Mouse (Mus musculus): ENCODE data around the gene Adamts17. TPM values are rescaled to one million over a fixed set of nuclear protein-coding genes. Genes with fewer than 3 reads are reported as not detected.

Adamts17 gene
- 3.3 and 3.8 TPM in 2 replicates for polyA plus RNA-seq (2015; fragmentation: Nextera tagmentation; extraction: Ambion mirVana)

DNA sequence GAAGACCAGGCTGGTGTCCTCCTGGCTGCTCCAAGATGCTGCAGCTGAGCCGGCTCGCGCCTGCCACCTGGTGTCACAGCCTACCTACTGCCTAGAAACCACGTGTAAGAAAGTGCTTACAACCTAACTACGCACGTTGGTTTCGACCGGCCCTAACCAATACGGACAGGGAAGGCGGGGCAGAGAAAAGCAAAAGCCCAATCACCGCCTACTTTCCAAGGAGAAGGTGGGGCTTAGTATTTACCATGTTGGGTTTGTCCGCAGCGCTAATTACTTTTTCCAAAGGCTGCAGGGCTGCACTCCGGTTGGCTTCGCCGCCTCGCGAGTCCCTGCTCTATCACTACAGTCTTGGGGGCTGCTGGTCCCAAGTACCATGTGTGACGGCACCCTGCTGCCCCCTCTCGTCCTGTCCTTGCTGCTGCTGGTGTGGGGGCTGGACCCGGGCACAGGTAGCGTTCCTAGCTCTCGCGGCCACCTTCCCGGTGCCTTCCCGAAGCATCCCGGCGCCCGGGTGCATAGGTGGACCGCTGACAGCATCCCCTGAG lies at the start of gene Adamts17:
Gene Adamts17 (plus strand): TSS at position 273 of the 545 bp plus-strand sequence.
- H3K36me3 ChIP-seq (ENCODE audit: control insufficient read depth, insufficient read depth, low read length): no peaks in the 10 kb centered on the region
- peak within 1 kb of the TSS; percentile 64 for H3K4me3 ChIP-seq (ENCODE audit: low read length)
- peak within 1 kb of the TSS; percentile 73 for H3K9ac ChIP-seq (ENCODE audit: low read depth, low read length)
- H3K9me3 ChIP-seq (ENCODE audit: control insufficient read depth, low read length): no peaks in the 10 kb centered on the region
- peaks cover 15% of the 10 kb centered on the region for H3K4me1 ChIP-seq (ENCODE audit: control insufficient read depth, insufficient read depth, low read depth, low read length)
- H3K27me3 ChIP-seq (replicated peaks; ENCODE audit: control insufficient read depth, insufficient read depth, low read length): 0 out of 2 replicates have a peak, but pooled peaks cover 3% of the 10 kb centered on the region
- peak within 1 kb of the TSS; percentile 48 for H3K27ac ChIP-seq (ENCODE audit: low read depth, low read length)
- ATAC-seq: peak; percentile 99
- H3K4me2 ChIP-seq (ENCODE audit: low read length): peak within 1 kb of the TSS; percentile 99
- WGBS: under 1% methylated on average over 30 of the region's 30 CpGs

DNA sequence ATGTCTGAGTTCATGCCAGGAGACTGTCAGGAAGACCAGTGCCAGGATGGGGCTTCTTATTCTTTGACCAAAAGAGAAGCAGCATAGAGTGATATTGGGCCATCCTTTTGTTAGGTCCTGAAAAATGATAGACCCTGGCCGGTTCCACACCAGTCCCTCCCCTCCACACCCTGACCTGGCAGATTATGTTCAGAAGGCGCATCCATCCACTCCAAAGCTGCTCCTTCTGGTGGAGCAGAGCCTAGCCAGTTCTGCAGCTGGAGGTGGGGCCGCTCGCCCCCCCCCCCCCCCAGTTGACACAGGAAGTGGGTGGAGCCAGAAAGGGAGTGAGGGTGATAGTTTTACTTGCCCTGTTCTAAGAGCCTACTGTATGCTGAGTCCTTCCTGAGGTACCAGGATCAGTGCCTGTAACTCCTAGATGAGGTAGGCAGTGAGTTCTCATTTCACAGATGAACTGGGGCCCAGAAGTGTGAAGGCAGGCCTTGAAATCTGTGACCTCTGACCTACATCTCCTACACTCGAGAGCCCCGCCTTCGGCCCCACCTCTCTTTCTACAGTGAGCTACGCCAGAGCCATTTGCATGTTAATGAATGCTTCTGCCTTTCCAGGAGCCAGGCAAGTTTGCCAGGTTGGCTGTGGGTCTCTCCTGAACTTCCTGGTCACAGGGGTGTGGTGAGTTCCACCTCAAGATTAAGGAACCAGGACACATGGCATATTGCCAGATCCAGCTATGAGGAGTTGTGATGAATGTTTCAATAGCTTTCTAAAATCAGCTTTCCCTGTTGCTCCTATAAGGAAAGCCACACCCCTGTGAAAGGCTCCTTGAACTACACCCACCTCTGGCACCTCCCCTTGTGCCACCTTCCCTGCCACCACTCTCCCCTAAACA lies 49.4 kb upstream of the Adamts17 start:
- H3K27me3 ChIP-seq (replicated peaks; ENCODE audit: control insufficient read depth, insufficient read depth, low read length): no peaks in the 10 kb centered on the region
- H3K9ac ChIP-seq (ENCODE audit: low read depth, low read length): no peak overlapping the region
- WGBS: 31% methylated on average over 8 of the region's 8 CpGs
- no peaks in the 10 kb centered on the region; the same call in 1 of the 2 replicates for H3K9me3 ChIP-seq (ENCODE audit: control insufficient read depth, low read length)
- no peak overlapping the region for H3K4me3 ChIP-seq (ENCODE audit: low read length)
- no peak for ATAC-seq
- no peaks in the 10 kb centered on the region for H3K4me1 ChIP-seq (ENCODE audit: control insufficient read depth, insufficient read depth, low read depth, low read length)
- no peak overlapping the region for H3K27ac ChIP-seq (ENCODE audit: low read depth, low read length)
- H3K36me3 ChIP-seq (ENCODE audit: control insufficient read depth, insufficient read depth, low read length): no peaks in the 10 kb centered on the region
- H3K4me2 ChIP-seq (ENCODE audit: low read length): no peak overlapping the region

DNA sequence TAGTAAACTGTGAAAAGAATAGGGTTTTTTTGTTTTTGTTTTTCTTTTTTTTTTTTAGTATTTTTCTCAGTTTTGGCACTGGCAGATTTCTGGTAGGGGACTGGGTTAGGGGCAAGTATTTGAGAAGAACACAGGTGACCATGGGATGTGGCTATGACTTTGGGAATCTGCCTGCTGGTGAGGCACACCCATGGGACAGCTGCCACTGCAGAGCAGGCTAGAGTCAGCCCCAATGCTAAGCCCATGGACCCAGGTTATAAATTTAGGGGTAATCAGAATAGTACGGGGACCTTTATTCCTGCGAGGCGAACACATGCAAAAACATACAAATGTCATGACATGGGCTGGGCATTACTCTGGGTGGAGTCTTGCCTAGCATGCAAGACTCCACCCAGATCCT lies 48.5 kb upstream of the Adamts17 start:
- Histone ChIP-seq H3K27me3 (replicated peaks; ENCODE audit: control insufficient read depth, insufficient read depth, low read length) (no peaks in the 10 kb centered on the region), H3K4me3 (ENCODE audit: low read length) (no peak overlapping the region)
- WGBS: 93% methylated on average over 3 of the region's 3 CpGs

DNA sequence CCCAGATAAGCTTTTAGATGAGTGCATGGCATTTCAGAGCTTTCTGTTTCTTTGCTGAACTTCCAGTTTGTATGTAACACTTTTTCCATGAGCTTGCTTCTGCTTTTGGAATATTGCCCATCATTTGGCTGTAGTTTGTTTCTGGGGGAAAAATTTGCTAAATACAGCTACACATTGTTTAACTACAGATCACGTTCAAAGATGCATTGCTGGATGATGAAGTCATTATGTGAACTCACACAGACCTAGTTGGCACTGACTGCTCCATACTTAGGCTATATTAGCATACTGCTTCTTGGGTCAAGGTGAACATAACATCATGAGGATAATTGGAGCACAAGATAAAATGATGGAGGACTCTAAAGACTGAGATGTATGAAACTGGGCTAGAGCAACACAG lies 42.6 kb upstream of the Adamts17 start:
- Histone ChIP-seq H3K27ac (ENCODE audit: low read depth, low read length) (no peak overlapping the region), H3K36me3 (ENCODE audit: control insufficient read depth, insufficient read depth, low read length) (no peaks in the 10 kb centered on the region), H3K4me1 (ENCODE audit: control insufficient read depth, insufficient read depth, low read depth, low read length) (no peaks in the 10 kb centered on the region), H3K4me2 (ENCODE audit: low read length) (no peak overlapping the region), H3K4me3 (ENCODE audit: low read length) (no peak overlapping the region), H3K27me3 (replicated peaks; ENCODE audit: control insufficient read depth, insufficient read depth, low read length) (no peaks in the 10 kb centered on the region), H3K9me3 (ENCODE audit: control insufficient read depth, low read length) (no peaks in the 10 kb centered on the region; the same call in 1 of the 2 replicates), H3K9ac (ENCODE audit: low read depth, low read length) (no peak overlapping the region)
- no peak for ATAC-seq
- 58% methylated on average over 1 of the region's 1 CpGs for WGBS

More for the DNA sequence above, 48.5 kb upstream of the Adamts17 start:
- ATAC-seq: no peak
- Histone ChIP-seq H3K4me2 (ENCODE audit: low read length) (no peak overlapping the region), H3K9me3 (ENCODE audit: control insufficient read depth, low read length) (no peaks in the 10 kb centered on the region; the same call in 1 of the 2 replicates), H3K9ac (ENCODE audit: low read depth, low read length) (no peak overlapping the region), H3K36me3 (ENCODE audit: control insufficient read depth, insufficient read depth, low read length) (no peaks in the 10 kb centered on the region), H3K27ac (ENCODE audit: low read depth, low read length) (no peak overlapping the region), H3K4me1 (ENCODE audit: control insufficient read depth, insufficient read depth, low read depth, low read length) (no peaks in the 10 kb centered on the region)

DNA sequence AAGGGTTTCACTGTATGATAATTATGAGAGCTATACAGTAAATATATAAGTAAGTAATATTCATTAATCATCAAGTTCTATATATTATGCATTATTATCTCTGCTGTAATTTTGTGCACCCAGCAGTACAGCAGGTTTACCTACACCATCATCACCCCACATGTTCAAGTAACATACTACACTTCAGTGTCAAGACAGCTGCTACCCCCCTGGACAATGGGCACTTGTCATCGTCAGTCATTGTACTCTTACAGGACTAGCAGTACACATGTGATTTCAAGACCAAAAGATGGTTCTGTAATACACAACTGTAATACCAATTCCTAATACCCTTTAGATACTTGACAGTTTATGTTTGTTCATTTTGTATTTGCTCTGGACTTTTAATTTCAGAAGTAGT lies 42.2 kb upstream of the Adamts17 start:
- Histone ChIP-seq H3K9me3 (ENCODE audit: control insufficient read depth, low read length) (no peaks in the 10 kb centered on the region; the same call in 1 of the 2 replicates), H3K9ac (ENCODE audit: low read depth, low read length) (no peak overlapping the region), H3K4me3 (ENCODE audit: low read length) (no peak overlapping the region), H3K27me3 (replicated peaks; ENCODE audit: control insufficient read depth, insufficient read depth, low read length) (no peaks in the 10 kb centered on the region), H3K36me3 (ENCODE audit: control insufficient read depth, insufficient read depth, low read length) (no peaks in the 10 kb centered on the region), H3K27ac (ENCODE audit: low read depth, low read length) (no peak overlapping the region), H3K4me1 (ENCODE audit: control insufficient read depth, insufficient read depth, low read depth, low read length) (no peaks in the 10 kb centered on the region), H3K4me2 (ENCODE audit: low read length) (no peak overlapping the region)
- no peak for ATAC-seq
- 91% methylated on average over 1 of the region's 1 CpGs for WGBS

DNA sequence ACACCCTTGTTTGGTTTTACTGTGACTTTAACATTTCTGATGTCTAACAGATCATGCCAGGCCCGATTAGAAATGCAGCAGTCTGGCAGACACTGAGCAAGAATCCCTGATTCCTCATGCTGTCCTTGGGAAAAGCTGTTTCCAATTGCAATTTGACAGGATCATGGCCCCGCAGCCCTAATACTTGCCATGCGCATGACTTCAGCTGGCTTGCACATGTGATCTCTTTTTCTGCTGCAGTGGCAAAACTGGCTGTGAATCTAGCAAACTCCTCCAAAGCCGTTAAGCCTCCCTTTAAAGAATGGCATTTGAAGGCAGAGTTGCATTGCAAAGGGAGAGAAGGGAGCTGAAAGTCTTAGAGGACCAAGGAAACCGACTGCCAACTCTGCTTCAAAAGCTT lies 40.7 kb upstream of the Adamts17 start:
- no peaks in the 10 kb centered on the region for H3K27me3 ChIP-seq (replicated peaks; ENCODE audit: control insufficient read depth, insufficient read depth, low read length)
- no peaks in the 10 kb centered on the region for H3K4me1 ChIP-seq (ENCODE audit: control insufficient read depth, insufficient read depth, low read depth, low read length)
- no peak overlapping the region for H3K9ac ChIP-seq (ENCODE audit: low read depth, low read length)
- H3K36me3 ChIP-seq (ENCODE audit: control insufficient read depth, insufficient read depth, low read length): no peaks in the 10 kb centered on the region
- no peak overlapping the region for H3K4me3 ChIP-seq (ENCODE audit: low read length)
- 63% methylated on average over 5 of the region's 5 CpGs for WGBS
- H3K4me2 ChIP-seq (ENCODE audit: low read length): no peak overlapping the region
- no peaks in the 10 kb centered on the region; the same call in 1 of the 2 replicates for H3K9me3 ChIP-seq (ENCODE audit: control insufficient read depth, low read length)
- no peak for ATAC-seq
- H3K27ac ChIP-seq (ENCODE audit: low read depth, low read length): no peak overlapping the region

DNA sequence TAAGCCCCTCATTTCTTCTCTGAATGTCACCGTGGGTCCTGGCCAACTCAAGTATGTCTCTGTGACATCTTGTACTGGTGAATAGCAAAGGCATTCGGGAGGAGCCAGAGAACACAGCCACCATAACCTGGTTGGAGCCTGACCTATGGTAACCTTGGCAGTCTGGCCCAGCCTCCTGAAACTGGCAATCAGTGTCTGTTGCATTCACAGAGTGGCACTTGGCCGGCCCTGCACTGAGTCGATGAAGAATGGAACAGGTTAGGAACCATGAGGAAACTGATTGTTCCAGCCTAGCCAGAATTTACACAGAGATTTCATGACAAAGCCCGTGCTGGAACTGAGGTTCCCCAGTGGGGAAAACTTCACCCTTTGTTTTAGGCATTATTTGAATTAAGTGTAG lies 38.8 kb upstream of the Adamts17 start:
- Histone ChIP-seq H3K4me3 (ENCODE audit: low read length) (no peak overlapping the region), H3K9me3 (ENCODE audit: control insufficient read depth, low read length) (no peaks in the 10 kb centered on the region), H3K9ac (ENCODE audit: low read depth, low read length) (no peak overlapping the region), H3K4me1 (ENCODE audit: control insufficient read depth, insufficient read depth, low read depth, low read length) (no peaks in the 10 kb centered on the region), H3K36me3 (ENCODE audit: control insufficient read depth, insufficient read depth, low read length) (no peaks in the 10 kb centered on the region), H3K27ac (ENCODE audit: low read depth, low read length) (no peak overlapping the region), H3K27me3 (replicated peaks; ENCODE audit: control insufficient read depth, insufficient read depth, low read length) (no peaks in the 10 kb centered on the region), H3K4me2 (ENCODE audit: low read length) (no peak overlapping the region)
- WGBS: 69% methylated on average over 5 of the region's 5 CpGs
- no peak for ATAC-seq

DNA sequence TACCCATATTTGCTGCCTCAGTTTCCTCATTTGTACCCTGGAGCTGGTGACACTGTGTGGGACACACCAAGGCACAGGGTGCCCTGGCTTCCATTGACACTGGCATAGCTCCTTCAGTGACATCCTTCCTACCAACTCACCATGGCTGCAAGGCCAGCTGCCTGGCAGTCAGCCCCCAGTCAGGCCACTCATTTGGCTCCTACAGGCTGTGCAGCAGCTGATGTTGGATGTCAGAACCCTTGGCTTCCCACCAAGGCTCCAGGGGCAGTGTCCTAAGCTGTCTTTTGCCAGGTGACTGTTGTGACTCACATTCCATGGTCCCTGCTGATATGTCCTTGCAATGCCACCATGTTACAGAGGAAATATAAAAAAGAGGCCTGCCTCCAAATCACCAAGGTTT lies 37.8 kb upstream of the Adamts17 start:
- Histone ChIP-seq H3K4me3 (ENCODE audit: low read length) (no peak overlapping the region), H3K27ac (ENCODE audit: low read depth, low read length) (no peak overlapping the region), H3K4me2 (ENCODE audit: low read length) (no peak overlapping the region), H3K4me1 (ENCODE audit: control insufficient read depth, insufficient read depth, low read depth, low read length) (no peaks in the 10 kb centered on the region), H3K9ac (ENCODE audit: low read depth, low read length) (no peak overlapping the region), H3K36me3 (ENCODE audit: control insufficient read depth, insufficient read depth, low read length) (no peaks in the 10 kb centered on the region), H3K9me3 (ENCODE audit: control insufficient read depth, low read length) (no peaks in the 10 kb centered on the region), H3K27me3 (replicated peaks; ENCODE audit: control insufficient read depth, insufficient read depth, low read length) (no peaks in the 10 kb centered on the region)
- no peak for ATAC-seq

DNA sequence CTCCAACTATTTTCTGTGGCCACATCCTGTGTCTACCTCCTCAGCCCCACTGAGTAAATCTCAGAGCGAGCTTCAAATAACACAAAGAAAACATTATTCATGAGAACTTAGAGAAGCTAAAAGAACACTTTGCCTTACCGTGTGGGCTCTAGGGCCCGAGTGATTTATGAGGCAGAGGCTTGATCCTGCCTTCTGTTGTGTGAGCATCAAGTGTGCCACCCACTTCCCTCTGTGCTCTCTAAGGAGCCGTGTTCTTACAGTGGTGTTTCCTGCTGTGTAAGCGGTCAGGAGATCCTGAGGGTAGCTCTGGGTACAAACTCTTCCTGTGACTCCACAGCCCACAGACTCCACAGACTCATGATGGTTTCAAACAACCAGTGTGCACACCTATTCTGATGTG lies 35.7 kb upstream of the Adamts17 start:
- no peak for ATAC-seq

More for the DNA sequence above, 35.7 kb upstream of the Adamts17 start:
- Histone ChIP-seq H3K4me3 (ENCODE audit: low read length) (no peak overlapping the region), H3K4me2 (ENCODE audit: low read length) (no peak overlapping the region), H3K9me3 (ENCODE audit: control insufficient read depth, low read length) (no peaks in the 10 kb centered on the region), H3K27ac (ENCODE audit: low read depth, low read length) (no peak overlapping the region), H3K9ac (ENCODE audit: low read depth, low read length) (no peak overlapping the region), H3K4me1 (ENCODE audit: control insufficient read depth, insufficient read depth, low read depth, low read length) (no peaks in the 10 kb centered on the region), H3K36me3 (ENCODE audit: control insufficient read depth, insufficient read depth, low read length) (no peaks in the 10 kb centered on the region), H3K27me3 (replicated peaks; ENCODE audit: control insufficient read depth, insufficient read depth, low read length) (no peaks in the 10 kb centered on the region)
- WGBS: 55% methylated on average over 5 of the region's 5 CpGs
